Mouse (Mus musculus): Measurements from ENCODE around the gene Cfl1.

The Cfl1 gene

GRCm38 (mm10) chr19:5465037-5465436 lies 25.2 kb upstream of the Cfl1 start:
- no peak for DNase-seq (ENCODE audit: low spot score in 2 of 2)

DNA sequence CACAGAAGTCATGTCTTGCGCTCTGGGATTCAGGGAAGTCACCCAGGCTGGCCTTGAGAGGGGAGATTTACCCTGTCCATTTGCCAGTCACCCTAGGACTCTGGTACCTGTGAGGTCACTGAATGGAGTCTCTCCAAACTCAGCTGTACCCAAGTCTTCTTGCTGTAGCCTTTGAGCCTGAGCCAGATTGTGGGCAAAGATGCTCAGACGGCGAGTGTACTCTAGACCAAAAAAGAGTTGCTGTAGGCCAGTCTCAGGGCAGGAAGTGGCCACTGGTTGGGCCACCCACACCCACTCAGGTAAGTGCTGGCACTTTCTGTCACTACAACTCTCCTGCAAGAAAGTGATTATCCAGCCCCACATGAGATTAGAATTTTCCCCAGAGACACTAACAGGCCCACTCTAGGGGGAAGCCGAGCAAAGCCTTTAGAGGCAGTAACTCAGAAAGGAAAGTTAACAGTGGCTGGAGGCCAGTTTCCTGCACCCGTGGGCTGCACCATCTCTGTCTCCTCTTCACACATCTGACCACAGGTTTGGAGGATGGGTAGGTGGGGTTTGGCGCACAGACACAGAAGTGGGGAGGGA lies 23.2 kb upstream of the Cfl1 start:
- DNase-seq (ENCODE audit: low spot score in 2 of 2): no peak

DNA sequence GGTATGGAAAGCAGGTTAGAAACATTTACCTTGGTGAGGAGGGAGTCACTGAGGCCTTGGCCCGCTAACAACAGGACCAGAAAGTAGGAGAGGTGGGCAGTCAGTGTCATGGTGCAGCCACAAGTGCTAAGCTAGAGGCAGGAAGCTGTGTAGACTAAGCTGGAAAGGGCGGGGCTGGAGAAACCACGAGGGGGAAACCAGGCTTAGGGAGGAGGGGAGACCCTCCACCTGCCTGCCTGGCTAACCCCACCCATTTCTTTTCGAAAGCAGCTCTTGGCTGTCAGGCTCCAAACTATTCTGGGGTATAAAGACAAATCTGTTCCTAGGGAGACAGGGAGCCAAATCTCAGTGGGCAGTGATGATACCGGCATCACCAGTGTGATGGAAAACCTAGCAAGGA lies 21.9 kb upstream of the Cfl1 start, which contains the start of gene Ctsw:
Gene Ctsw (minus strand): TSS at position 134 of the 400 bp plus-strand sequence.
- no peak for DNase-seq (ENCODE audit: low spot score in 2 of 2)

GRCm38 (mm10) chr19:5471846-5472245 lies 18.4 kb upstream of the Cfl1 start:
- DNase-seq (ENCODE audit: low spot score in 2 of 2): no peak

DNA sequence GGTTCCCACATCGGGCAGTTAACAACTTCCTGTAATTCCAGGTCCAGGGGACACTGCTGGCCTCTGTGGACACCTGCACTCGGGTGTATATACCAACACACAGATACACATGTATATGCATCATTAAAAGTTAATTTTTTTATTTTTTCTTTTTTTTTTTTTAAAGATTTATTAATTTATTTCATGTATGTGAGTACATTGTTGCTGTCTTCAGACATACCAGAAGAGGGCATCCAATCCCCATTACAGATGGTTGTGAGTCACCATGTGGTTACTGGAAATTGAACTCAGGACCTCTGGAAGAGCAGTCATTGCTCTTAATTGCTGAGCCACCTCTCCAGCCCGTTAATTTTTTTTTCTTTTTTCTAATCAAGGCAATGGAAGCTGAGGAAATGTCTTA lies 17.4 kb upstream of the Cfl1 start:
- DNase-seq (ENCODE audit: low spot score in 2 of 2): no peak

- peak in 1 of 2 experiments; percentile 57 for DNase-seq (ENCODE audit: low spot score in 2 of 2)
Measured at GRCm38 (mm10) chr19:5473720-5474119, 16.5 kb upstream of the Cfl1 start, which contains the start of gene Efemp2. Gene Efemp2, plus strand, starts transcription at chr19:5473954.

DNA sequence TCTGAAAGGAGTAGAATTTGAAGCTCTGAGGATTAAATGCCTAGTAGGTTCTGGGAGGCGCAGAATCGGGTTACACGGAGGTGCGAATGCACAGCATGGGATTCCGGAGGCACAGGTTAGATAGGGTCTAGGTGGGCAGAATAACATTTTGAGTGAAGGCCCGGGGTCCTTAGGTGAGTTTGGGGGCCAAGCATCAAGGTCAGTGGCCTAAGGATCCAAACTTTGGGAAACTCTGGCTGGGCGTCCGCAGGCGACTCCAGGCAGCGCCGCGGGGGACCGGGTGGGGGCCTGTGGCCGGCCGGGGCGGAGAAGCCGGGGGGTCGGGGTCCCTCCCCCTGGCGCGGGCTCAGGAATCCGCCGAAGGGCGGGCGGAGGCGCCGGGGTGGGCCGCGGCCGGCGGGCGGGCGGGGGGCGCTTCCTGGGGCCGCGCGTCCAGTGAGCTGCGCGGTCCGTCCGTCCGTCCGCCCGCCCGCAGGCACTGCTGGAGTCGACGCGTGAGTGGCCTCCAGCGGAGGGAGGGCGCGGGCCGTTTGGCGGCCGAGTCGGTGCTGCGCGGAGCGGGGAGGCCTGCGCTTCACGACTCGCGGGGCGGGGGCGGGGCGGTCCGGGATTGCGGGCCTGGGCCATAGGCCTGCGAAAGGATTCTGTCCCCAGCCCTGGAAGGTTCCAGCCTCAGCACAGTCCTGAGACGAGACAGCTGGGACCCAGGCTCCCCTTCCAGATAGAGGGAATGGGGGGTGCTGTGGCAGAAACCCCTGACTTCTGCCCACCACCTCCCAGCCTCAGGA lies 15.8 kb upstream of the Cfl1 start:
- DNase-seq (ENCODE audit: low spot score in 2 of 2): no peak

DNA sequence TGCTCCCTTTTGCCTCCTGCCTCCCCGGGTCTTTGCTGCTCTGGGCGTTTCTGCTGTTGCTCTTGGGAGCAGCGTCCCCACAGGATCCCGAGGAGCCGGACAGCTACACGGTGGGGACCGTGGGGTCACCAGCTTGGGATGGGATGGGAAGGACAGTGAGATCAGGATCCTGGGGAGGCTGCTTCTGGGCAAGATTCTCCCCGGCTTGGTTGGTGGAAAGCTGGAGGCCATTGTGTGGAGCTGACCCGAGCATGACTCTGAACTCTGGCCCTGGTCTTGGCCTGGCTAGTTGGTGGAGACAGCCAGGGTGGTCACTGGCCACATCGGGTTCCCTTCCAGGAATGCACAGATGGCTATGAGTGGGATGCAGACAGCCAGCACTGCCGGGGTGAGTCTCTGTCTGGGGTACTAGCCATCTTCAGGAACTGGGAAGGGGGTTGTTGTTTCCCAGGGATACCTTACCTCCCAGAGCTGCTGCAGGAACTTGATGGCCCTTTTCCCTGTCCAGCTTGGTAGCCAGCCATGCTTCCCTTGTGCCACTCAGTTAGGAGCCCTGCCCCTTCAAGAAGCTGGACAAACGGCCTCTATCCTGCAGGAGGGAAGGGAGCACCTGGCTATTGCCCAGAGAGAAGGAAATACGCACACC lies 15.1 kb upstream of the Cfl1 start:
- DNase-seq (ENCODE audit: low spot score in 2 of 2): no peak

GRCm38 (mm10) chr19:5477004-5477667 lies 13.1 kb upstream of the Cfl1 start:
- no peak for DNase-seq (ENCODE audit: low spot score in 2 of 2)

GRCm38 (mm10) chr19:5477668-5478300 lies 12.5 kb upstream of the Cfl1 start:
- DNase-seq (ENCODE audit: low spot score in 2 of 2): no peak

- DNase-seq (ENCODE audit: low spot score in 2 of 2): no peak
Measured at GRCm38 (mm10) chr19:5480016-5480415, 10.2 kb upstream of the Cfl1 start.

GRCm38 (mm10) chr19:5481398-5481797 lies 8.9 kb upstream of the Cfl1 start:
- no peak for DNase-seq (ENCODE audit: low spot score in 2 of 2)

DNA sequence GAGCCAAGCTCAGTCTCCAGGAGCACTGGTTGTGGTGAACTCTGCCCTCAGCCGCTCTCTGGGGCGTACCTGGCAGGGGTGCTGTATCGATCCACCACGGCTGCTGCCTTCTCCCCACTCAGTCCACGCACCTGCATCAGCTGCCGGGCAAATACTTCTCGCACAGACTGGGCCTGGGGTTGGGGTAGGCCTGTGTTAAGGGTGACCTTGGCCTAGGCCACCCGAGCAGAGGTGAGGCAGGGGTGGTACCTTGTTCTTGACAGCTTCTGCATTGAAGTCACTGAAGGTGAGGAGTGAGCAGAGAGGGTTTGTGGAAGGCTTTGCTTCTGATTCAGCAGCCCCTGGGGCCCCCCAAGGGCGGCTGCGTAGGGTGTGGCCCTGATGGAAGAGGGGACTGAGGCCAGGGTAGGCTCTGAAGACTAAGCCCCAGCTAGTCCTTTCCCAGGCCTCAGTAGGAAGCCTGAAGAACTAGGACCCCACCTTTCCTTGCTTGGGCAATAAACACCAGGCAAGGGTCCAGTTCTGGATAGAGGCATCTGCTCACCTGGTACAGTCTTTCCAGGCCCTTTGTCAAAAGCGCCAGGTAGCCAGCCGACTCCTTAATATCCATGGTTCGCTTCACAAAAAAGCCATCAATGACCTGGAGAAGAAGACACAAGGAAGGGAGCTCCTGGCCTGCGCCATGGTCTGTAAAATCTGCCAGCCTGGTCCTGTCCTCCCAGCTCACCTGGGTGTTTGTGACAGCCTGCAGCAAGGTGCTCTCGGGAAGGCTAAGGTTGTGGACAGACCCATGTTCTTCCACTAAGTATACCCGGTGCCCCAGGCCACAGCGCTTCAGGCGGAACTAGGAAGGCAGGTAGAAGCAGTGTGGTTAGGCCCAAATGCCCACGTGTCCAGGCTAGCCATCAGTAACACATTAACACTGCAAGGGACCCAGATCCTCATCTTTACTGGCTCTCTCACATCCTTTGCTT lies 6.6 kb upstream of the Cfl1 start:
- no peak for DNase-seq (ENCODE audit: low spot score in 2 of 2)

DNA sequence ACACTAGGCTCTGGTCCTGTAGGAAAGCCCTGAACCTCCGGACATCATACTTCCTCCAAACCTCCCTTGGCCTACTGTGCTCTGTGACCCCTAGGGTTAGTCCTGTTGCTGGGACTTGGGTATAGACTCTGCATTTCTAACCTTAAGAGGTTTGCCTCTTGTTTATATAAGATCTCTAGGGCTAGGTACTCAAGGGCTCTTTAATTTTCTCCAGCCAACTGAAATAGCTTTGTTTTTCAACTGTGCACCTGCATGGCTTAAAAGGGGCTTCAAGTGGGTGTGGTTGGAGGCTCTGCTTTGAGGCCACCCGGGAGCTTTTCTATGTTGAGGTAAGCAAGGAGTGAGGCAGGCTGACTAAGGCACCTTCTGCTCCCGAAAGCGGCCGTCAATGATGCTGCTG lies 5.8 kb upstream of the Cfl1 start:
- DNase-seq (ENCODE audit: low spot score in 2 of 2): no peak

DNA sequence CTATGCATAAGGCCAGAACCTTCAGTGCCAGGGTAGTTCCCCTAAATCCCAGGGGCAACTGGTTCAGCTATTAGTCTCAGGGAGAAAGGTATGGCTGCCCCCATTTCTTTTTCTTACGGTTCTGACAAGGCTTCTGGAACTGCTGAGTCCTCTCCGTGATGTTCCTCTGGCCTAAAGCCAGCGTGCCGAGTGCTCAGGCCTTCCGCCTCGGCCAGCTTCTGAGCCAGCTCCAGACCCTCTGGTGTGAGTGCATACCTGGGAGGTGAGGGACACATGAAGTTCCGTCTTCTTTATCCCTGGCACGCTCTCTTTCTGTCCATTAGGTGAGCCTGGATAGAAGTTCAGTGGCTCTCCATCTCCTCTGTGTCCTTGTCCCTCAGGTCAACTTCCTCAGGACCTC lies 4.9 kb upstream of the Cfl1 start:
- DNase-seq (ENCODE audit: low spot score in 2 of 2): no peak

- DNase-seq (ENCODE audit: low spot score in 2 of 2): no peak
Measured at GRCm38 (mm10) chr19:5485821-5486220, 4.4 kb upstream of the Cfl1 start.

DNA sequence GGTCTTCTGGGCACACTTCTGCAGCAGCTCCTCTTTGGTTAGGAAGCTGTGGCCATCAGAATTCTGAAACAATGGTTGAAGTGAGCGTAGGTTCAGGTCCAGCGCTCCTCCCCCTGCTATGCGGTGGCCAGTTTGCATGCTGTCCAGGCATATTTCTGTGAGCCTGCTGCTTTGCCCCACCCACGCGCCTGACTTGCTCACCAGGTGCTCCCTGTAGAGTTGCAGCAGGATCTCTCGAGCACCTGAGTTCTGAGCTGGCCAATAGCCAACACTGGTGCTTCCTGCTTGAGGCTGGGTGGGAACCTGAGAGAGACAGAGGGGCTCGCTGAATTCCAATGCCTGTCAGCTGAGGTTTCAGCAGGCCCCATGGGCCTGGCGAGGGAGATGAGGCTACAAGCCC lies 4.0 kb upstream of the Cfl1 start:
- DNase-seq (ENCODE audit: low spot score in 2 of 2): no peak

DNA sequence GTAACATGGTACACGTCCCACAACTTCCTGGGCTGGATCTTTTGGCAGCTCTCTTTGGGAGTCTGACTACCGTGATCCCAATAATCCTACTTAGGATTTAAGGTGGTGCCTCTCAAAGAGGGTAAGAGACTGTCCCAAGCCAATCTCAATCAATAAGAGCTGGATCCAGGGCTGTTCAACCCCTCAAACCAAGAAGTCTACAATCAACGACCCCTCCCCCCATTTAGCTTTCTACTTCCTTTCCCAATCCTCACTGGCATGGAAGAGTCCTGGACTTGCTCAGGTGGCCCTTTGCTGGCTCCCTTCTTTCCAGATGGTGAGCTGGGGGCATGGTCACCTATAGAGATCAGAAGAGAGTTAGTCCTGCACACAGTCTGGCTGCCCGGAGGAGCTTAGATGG lies 3.5 kb upstream of the Cfl1 start:
- DNase-seq (ENCODE audit: low spot score in 2 of 2): no peak

DNA sequence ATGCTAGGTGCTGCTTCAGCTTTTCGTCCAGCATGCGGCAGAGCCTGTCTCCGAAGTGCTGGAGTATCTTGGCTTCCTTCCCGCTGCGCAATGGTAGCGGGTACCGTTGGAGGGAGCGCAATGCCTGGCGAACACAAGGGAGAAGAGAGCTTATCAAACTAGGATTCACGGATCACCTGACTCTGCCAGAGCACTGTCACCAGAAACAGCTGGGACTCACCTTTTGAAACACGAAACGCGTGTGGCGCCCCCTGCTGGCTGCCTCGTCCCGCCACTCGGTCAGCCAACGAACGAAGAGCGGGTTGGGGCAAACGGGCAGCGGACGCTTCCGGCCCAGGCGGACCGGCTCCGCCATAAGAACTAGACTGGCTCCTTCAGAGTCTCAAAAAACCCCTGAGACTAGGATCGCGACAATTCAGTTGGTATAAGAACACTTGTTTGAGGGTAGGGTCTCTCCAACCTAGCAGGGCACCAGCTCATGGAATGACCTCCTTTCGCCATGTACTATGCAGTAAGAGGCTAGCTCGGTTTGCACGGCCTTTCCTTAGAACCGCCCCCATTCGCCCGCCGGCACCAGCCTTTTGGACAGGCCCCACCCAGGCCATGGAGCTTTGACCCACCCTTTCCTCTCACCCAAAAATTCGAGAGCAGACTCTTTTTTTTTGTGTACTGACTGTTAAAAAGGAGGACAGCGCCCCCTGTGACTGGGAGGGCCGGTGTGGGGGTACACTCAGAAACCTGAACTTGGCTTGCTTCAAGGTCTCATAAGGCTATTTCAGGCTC lies 2.3 kb upstream of the Cfl1 start, which contains the start of gene Mus81:
Gene Mus81 (minus strand): TSS at position 635 of the 783 bp plus-strand sequence.
- DNase-seq (ENCODE audit: low spot score in 2 of 2): peak; percentile 91
